ENCODE assay signal across 10 mouse cellular contexts in genomic region chr17:65872051-65872450, GRCm38 (mm10). TPM values are rescaled to one million over a fixed set of nuclear protein-coding genes. Genes with fewer than 3 reads are reported as not detected.
A peak's percentile ranks its signal among the peaks of the same experiment; 100 is the strongest.
DNase-seq lines count a peak whose midpoint lies in the region; ATAC-seq and TF ChIP-seq lines count a peak whose summit lies in the region.
"Had no signal": no experiment of that assay in that cellular context is flagged by ENCODE, and none has a peak within 500 bp of the region (broad histone marks: within the 10 kb centered on the region; RNA-seq: fewer than 3 reads in every experiment).

No protein-coding gene starts in this region.

- H3K9me3 ChIP-seq in hindbrain, embryonic 10.5 days, result no peaks in the 10 kb centered on the region
- no peaks in the 10 kb centered on the region for H3K9me3 ChIP-seq in hindbrain, embryonic 14.5 days (ENCODE audit: control insufficient read depth, low read length)
- no peaks in the 10 kb centered on the region for H3K9me3 ChIP-seq in hindbrain, embryonic 13.5 days
- H3K9me3 ChIP-seq in stomach, postnatal 0 days (ENCODE audit: control insufficient read depth, low read length), result no peaks in the 10 kb centered on the region

- no peak for TF ChIP-seq POLR2A in thymus, adult 2 months (IDR thresholded peaks at IDR 0.05; ENCODE audit: control insufficient read depth, extremely low read depth, insufficient read depth, low read length, poor library complexity)

- no peak overlapping the region for H3K9ac ChIP-seq in hindbrain, embryonic 14.5 days
- peak overlapping the region; percentile 24; the same call in 1 of the 2 replicates for H3K9ac ChIP-seq in hindbrain, embryonic 13.5 days
- H3K9ac ChIP-seq in stomach, postnatal 0 days (ENCODE audit: low read length), result 0 out of 2 replicates have a peak overlapping the region, but pooled peaks have one; percentile 18

- no peak for ATAC-seq in hindbrain, embryonic 14.5 days (ENCODE audit: low FRiP score)
- no peak for ATAC-seq in hindbrain, embryonic 13.5 days (ENCODE audit: low FRiP score)
- ATAC-seq in stomach, postnatal 0 days (ENCODE audit: low FRiP score, low TSS enrichment), result no peak

- H3K27ac ChIP-seq in hindbrain, embryonic 10.5 days, result 0 out of 2 replicates have a peak overlapping the region, but pooled peaks have one; percentile 4
- no peak overlapping the region for H3K27ac ChIP-seq in hindbrain, embryonic 14.5 days
- peak overlapping the region; percentile 50 for H3K27ac ChIP-seq in thymus, adult 2 months (ENCODE audit: control insufficient read depth, insufficient read depth, low read length)
- peak overlapping the region; percentile 35; the same call in 1 of the 2 replicates for H3K27ac ChIP-seq in hindbrain, embryonic 13.5 days
- H3K27ac ChIP-seq in stomach, postnatal 0 days (replicated peaks), result 0 out of 2 replicates have a peak overlapping the region, but pooled peaks have one; percentile 30
- H3K27ac ChIP-seq: kidney, postnatal 0 days had no signal

- WGBS in hindbrain, embryonic 10.5 days, result 68% methylated on average over 6 of the region's 6 CpGs
- 63% methylated on average over 6 of the region's 6 CpGs for WGBS in hindbrain, embryonic 14.5 days
- 7% methylated on average over 6 of the region's 6 CpGs for WGBS in thymus, adult 2 months
- WGBS in hindbrain, embryonic 13.5 days, result 75% methylated on average over 6 of the region's 6 CpGs
- 67% methylated on average over 6 of the region's 6 CpGs for WGBS in stomach, postnatal 0 days

- no peak overlapping the region for H3K4me3 ChIP-seq in hindbrain, embryonic 10.5 days
- H3K4me3 ChIP-seq in hindbrain, embryonic 14.5 days (replicated peaks; ENCODE audit: low read length), result no peak overlapping the region
- H3K4me3 ChIP-seq in thymus, adult 2 months (ENCODE audit: control insufficient read depth, insufficient read depth, low read length), result no peak overlapping the region
- no peak overlapping the region for H3K4me3 ChIP-seq in hindbrain, embryonic 13.5 days
- H3K4me3 ChIP-seq in stomach, postnatal 0 days (ENCODE audit: low read depth, low read length), result no peak overlapping the region

- no peak overlapping the region for H3K4me2 ChIP-seq in hindbrain, embryonic 14.5 days (replicated peaks)
- H3K4me2 ChIP-seq in hindbrain, embryonic 13.5 days, result no peak overlapping the region
- H3K4me2 ChIP-seq in stomach, postnatal 0 days (replicated peaks; ENCODE audit: low read depth), result no peak overlapping the region

- DNase-seq in hindbrain, embryonic 10.5 days (ENCODE audit: low spot score), result no peak
- no peak for DNase-seq in hindbrain, embryonic 14.5 days (ENCODE audit: low spot score)
- DNase-seq in thymus, adult 2 months, result no peak
- no peak for DNase-seq in thymus, adult 18-20 months
- DNase-seq in stomach, postnatal 0 days (ENCODE audit: low spot score), result no peak
- DNase-seq in cerebellum, adult 9-11 months, result no peak
- no peak for DNase-seq in spleen, adult 12 weeks (ENCODE audit: low spot score)
- DNase-seq: adrenal gland, adult 8-10 months had no signal

- peaks cover 10% of the 10 kb centered on the region; the same call in 1 of the 2 replicates for H3K4me1 ChIP-seq in hindbrain, embryonic 10.5 days (replicated peaks)
- H3K4me1 ChIP-seq in hindbrain, embryonic 14.5 days (replicated peaks; ENCODE audit: control insufficient read depth, insufficient read depth, low read length), result 0 out of 2 replicates have a peak, but pooled peaks cover 13% of the 10 kb centered on the region
- H3K4me1 ChIP-seq in thymus, adult 2 months (replicated peaks; ENCODE audit: control insufficient read depth, insufficient read depth, low read length), result peaks cover 25% of the 10 kb centered on the region
- H3K4me1 ChIP-seq in hindbrain, embryonic 13.5 days (replicated peaks), result peaks cover 14% of the 10 kb centered on the region
- H3K4me1 ChIP-seq in stomach, postnatal 0 days (replicated peaks; ENCODE audit: control insufficient read depth, insufficient read depth), result no peaks in the 10 kb centered on the region; the same call in 1 of the 2 replicates

- no peak for TF ChIP-seq EP300 in stomach, postnatal 0 days (optimal IDR thresholded peaks at IDR 0.05)

- no peak for TF ChIP-seq CTCF in thymus, adult 2 months (IDR thresholded peaks at IDR 0.05; ENCODE audit: borderline replicate concordance, control insufficient read depth, extremely low read depth, insufficient read depth, low read length, poor library complexity)
- TF ChIP-seq CTCF in stomach, postnatal 0 days (IDR thresholded peaks at IDR 0.05; ENCODE audit: low read depth), result no peak

- peaks cover 6% of the 10 kb centered on the region for H3K36me3 ChIP-seq in hindbrain, embryonic 10.5 days
- peaks cover 6% of the 10 kb centered on the region for H3K36me3 ChIP-seq in hindbrain, embryonic 14.5 days (replicated peaks; ENCODE audit: control insufficient read depth, insufficient read depth)
- H3K36me3 ChIP-seq in thymus, adult 2 months (ENCODE audit: control insufficient read depth, insufficient read depth, low read length), result no peaks in the 10 kb centered on the region; the same call in 1 of the 2 replicates
- H3K36me3 ChIP-seq in hindbrain, embryonic 13.5 days, result peaks cover 5% of the 10 kb centered on the region
- H3K36me3 ChIP-seq in stomach, postnatal 0 days (ENCODE audit: control insufficient read depth, insufficient read depth, low read length), result peaks cover 2% of the 10 kb centered on the region; the same call in 1 of the 2 replicates

- H3K27me3 ChIP-seq in hindbrain, embryonic 10.5 days (ENCODE audit: insufficient read depth, poor library complexity, severe bottlenecking), result no peaks in the 10 kb centered on the region
- H3K27me3 ChIP-seq in hindbrain, embryonic 14.5 days (ENCODE audit: control insufficient read depth, insufficient read depth, low read length), result no peaks in the 10 kb centered on the region
- no peaks in the 10 kb centered on the region for H3K27me3 ChIP-seq in thymus, adult 2 months (ENCODE audit: control insufficient read depth, insufficient read depth, low read length)
- H3K27me3 ChIP-seq in hindbrain, embryonic 13.5 days, result no peaks in the 10 kb centered on the region
- no peaks in the 10 kb centered on the region for H3K27me3 ChIP-seq in stomach, postnatal 0 days (ENCODE audit: control insufficient read depth, insufficient read depth, low read length)

RNA-seq across cellular contexts. Expression of gene Ralbp1, which starts 13.5 kb away (rescaled TPM):
- 46.4 and 58.3 TPM in 2 replicates for polyA plus RNA-seq in hindbrain, embryonic 10.5 days (2016; fragmentation: Nextera tagmentation; extraction: Ambion mirVana)
- 40.5 and 44.2 TPM in 2 replicates for polyA plus RNA-seq in hindbrain, embryonic 14.5 days (2014; fragmentation: Nextera tagmentation; extraction: Ambion mirVana)
- polyA plus RNA-seq in thymus, adult 2 months (2012; rRNA removed), result 47.6 and 48.7 TPM in 2 replicates
- polyA plus RNA-seq in hindbrain, embryonic 13.5 days (2015; fragmentation: Nextera tagmentation; extraction: Ambion mirVana), result 56.1 and 58.3 TPM in 2 replicates
- polyA plus RNA-seq in stomach, postnatal 0 days (2015; fragmentation: Nextera tagmentation; extraction: Ambion mirVana), result 114 and 117 TPM in 2 replicates
